Mouse (Mus musculus) gastrocnemius, postnatal 14 days (tissue): ENCODE measurements at regions not wholly inside any gene's neighbourhood (a gene's known extent, or its start where the extent isn't known, plus 50 kb on each side); places are given as distances from the start of the nearest gene placed in this dataset.
A peak's percentile ranks its signal among the peaks of the same experiment; 100 is the strongest.
"Not testable (repeated sequence)": the region's sequence is repeated elsewhere in the genome, so short reads cannot be mapped to it uniquely, and the experiment has no call there.

Source experiments
- DNase-seq: peaks from one replicate; pipeline ENCODE4 v3.0.0; 2021; ENCODE audit warnings: mixed read lengths
- intact Hi-C: fragments of 180-260 bp; cut with DNase I; formaldehyde crosslinking; loops from one replicate; pipeline ENCODE4 v1.15.1; 2025; ENCODE audit warnings: low total_unique reads

GRCm38 (mm10) chr5:118477131-118478119 lies 83.1 kb upstream of the Med13l start:
- no peak for DNase-seq
- intact Hi-C loops = no loop called here

DNA sequence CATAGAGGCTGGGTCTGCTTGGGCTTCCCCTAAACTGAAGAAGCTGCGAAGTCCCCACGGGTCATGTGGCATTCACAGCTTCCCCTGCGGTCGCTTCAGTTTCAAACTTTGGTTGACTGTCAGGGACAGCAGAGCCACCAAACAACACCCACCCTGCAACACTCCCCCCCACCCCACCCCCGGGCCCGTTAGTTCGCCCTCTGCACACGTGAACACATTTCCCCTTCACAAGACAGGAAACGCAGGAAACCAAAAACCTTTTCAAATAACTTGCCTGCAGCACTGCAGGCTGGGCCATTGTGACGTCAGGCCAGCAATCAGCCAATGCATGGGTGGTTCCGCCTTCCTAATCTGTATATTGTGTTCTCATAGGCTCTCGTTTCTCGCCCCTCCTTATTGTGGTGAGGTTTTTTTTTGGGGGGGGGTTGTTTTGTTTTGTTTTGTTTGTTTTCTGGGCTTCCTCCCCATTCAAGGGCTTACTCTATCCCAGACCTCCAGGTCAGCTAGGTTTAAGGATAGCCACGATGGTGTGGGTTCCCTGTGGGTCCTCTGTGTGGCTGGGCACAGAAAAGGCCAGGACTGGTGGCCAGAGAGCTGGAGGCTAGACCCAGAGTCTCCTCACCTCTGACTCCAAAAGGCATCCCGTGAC lies 82.2 kb upstream of the Med13l start:
- peak; percentile 84 for DNase-seq
- intact Hi-C loops = no loop called here

- no peak for DNase-seq
- intact Hi-C loops = no loop called here
Observed at GRCm38 (mm10) chr5:118480000-118480399, 80.5 kb upstream of the Med13l start.

DNA sequence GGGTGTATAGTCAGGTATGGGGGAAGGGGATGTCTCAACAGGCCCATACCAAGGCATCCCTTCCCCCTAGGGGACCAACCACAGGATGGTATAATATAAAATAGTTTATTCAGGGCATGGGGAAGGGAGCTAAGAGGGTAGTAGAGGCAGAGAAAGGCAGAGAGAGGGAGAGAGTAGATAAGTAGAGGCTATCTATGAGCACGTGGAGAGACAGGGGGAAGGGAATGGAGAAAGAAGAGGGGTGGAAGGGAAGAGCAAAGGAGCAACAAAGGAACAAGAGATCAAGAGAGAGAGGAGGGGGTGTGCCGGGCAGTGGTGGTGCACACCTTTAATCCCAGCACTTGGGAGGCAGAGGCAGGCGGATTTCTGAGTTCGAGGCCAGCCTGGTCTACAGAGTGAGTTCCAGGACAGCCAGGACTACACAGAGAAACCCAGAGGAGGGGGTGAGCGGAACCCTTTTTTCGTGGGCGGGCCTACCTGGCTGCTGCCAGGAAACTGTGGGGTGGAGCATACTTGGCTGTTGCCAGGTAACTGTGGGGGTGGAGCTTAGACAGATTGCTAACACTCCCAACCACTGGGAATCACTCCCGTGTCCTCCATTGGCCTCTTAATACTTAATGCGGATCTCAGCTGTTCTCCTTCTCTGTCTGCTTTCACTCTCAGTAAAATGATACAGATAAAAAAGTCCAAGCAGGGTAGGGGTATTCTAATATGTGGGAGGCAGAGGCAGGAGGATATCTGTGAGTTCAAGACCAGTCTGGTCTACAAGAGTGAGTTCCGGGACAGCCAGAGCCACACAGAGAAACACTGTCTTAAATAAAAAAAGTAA lies 79.3 kb upstream of the Med13l start:
- intact Hi-C loops = no loop called here
- DNase-seq = no peak

GRCm38 (mm10) chr5:118481794-118482049 lies 78.8 kb upstream of the Med13l start:
- DNase-seq = no peak
- intact Hi-C loops = no loop called here

DNA sequence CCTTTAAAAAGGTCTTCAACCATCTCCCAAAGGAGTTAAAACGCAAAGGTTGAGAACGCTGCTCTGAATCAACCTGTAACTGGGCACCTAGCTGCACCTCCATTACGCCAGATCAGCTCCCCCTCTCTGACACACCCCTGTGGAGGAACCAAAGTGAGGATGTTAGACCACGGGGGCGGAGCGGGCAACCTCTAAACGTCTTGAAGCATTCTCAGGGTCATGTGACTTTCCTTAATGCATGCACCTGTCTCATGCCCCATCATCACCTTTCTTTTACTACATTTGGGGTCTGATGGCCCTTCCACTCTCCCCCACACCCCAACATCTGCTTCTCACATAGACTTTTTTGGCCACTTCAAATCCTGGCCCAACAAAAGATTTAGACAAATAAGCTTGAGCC lies 77.9 kb upstream of the Med13l start:
- DNase-seq = no peak
- intact Hi-C loops = no loop called here

GRCm38 (mm10) chr5:118483001-118483400 lies 77.5 kb upstream of the Med13l start:
- no peak for DNase-seq
- intact Hi-C loops = no loop called here

DNA sequence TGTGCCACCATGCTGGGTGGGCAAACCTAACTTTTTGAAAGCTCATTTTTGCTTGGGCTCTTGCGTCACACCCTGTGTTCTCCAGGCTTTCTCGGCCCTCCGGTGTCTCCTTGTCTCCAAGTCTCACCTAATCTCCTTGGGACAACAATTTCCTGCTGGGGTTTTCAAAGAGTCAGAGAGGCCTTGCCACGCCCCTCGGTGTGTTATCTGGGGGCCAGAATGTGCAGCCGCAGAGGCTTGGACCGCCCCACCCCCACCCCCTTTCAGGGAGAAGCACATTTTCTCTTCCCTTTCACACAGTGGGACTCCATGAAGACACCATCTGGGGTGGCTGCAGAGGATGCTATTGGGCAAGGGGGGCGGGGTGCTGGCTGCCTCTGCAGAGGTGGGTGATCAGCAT lies 76.9 kb upstream of the Med13l start:
- intact Hi-C loops = no loop called here

GRCm38 (mm10) chr5:118485191-118485590 lies 75.3 kb upstream of the Med13l start:
- no peak for DNase-seq
- intact Hi-C loops = no loop called here

More for the DNA sequence above, 76.9 kb upstream of the Med13l start:
- no peak for DNase-seq

DNA sequence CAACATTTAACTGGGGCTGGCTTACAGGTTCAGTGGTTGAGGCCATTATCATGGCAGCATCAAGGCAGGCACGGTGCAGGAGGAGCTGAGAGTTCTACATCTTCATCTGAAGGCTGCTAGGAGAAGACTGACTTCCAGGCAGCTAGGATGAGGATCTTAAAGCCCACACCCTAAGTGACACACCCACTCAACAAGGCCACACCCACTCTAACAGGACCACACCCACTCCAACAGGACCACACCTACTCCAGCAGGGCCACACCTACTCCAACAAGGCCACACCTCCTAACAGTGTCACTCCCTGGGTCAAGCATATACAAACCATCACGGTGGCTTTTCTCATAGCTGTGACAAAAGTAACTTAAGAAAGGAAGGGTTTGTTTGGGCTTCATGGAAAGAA lies 68.0 kb upstream of the Med13l start:
- DNase-seq, intact Hi-C loops: not testable (repeated sequence)

DNA sequence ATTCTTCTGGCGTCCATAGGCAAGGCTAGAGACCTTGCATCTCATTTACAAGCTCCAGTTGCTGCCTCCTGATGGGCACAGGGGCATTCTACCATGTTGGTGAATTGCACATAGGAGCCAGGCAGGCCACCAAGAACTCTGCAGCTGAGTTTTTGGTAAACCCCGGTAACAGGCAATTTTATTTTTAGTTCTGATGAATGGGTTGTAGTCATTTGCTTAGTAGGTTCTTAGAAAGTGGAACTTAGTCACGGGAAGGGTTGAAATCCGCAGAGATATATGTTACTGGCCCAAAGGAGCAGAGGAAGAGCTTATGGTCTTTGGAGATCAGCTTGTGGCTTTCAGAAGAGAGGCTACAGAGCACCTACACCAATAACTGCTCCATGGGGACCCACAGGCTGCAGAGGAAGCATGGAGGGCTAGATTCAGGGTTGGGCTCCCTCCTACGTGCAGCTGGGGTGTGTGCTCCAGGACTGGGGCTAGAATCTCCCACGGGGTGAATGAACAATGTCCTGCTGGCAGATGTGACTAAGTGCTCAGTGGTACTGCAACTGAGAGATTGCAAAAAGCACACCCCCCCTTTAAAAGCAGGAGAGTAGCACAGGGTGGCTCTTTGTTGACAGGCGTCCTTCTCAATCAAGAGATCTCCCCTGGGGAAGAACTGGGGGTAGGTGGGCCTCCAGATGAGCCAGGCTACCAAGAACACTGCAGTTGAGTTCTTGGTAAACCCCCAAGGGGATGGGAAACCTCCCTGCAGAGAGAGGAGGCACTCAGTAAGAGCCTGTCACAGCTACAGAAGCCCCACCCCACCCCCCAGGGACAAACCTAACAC lies 65.6 kb upstream of the Med13l start:
- no peak for DNase-seq
- intact Hi-C loops = no loop called here

DNA sequence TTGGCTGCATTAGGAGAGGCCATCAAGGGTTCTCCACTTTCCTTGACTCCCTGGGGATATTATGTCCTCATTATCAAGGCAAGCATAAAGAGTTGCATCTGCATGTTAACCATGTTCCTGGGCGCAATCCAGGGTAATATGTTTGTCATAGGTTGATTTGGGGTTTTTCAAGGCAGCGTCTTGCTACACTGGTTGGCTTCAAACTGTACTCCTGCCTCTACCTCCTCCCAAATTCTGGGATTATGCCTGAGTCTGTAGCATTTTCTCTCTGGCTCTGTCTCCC lies 65.1 kb upstream of the Med13l start:
- intact Hi-C loops = no loop called here

GRCm38 (mm10) chr5:118501624-118502023 lies 58.9 kb upstream of the Med13l start:
- DNase-seq = no peak
- intact Hi-C loops = no loop called here

More for the DNA sequence above, 65.1 kb upstream of the Med13l start:
- no peak for DNase-seq

DNA sequence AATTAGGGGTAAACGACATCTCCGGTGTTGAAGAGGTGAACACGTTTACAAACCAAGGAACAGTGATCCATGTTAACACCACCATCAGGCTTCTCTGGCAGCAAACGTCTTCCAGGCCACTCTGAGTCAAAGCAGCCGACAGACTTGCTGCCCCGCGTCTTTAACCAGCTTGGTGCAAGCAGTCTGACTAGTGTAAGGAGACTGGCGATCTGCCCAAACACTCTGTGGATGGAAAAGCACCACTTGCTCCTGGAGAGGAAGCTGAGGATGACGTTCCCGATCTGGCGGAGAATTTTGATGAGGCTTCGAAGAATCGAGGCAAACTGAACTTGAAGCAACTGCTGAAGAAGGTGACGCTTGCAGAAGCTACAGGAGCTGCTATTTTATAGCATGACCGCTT lies 57.5 kb upstream of the Med13l start:
- DNase-seq = peak; percentile 31
- intact Hi-C loops = no loop called here

- intact Hi-C loops = no loop called here
- DNase-seq = no peak
Observed at GRCm38 (mm10) chr5:118504170-118504569, 56.3 kb upstream of the Med13l start.

DNA sequence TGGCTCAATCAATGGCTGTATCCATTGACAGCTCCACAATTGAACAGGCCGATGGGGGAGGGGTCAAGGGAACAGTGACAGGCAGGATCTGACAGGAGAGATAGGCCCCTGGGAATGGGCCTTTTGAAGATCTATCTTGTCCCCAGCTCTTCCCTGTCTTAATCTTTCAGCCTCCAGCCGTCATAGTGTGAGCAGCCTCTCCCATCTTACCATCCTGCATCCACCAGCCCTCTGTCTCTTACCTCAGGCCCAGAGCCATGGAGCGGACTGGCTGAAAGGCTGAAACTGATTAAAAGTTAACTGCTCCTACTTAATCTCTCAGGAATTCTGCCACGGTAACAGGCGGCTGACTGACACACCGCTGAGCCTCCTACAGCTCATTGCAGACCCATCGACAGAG lies 55.6 kb upstream of the Med13l start:
- intact Hi-C loops = no loop called here

DNA sequence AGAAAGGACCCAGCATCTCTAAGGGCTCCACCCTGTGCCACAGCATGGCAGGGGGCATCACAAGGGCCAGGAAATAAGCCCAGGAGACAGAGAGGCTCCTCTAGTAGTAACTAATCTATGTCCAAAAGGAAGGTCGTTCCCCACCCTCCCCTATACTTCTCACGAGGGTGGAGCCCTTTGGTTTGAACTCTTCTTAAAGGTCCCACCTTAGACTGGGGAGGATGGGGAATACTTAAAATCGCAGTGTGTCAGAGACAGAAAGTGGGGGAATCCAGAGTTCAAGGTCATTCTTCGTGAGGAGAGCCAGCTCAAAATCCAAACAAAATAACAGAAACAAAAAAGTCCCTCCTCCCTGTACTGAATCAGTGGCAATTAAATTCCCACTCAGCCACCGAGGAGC lies 50.6 kb upstream of the Med13l start:
- intact Hi-C loops = no loop called here
- no peak for DNase-seq

More for the DNA sequence above, 55.6 kb upstream of the Med13l start:
- no peak for DNase-seq
